Comparison of ENCODE assay signal across 8 mouse cellular contexts in genomic region chr17:24723122-24723880, GRCm38 (mm10). TPM values are rescaled to one million over a fixed set of nuclear protein-coding genes. Genes with fewer than 3 reads are reported as not detected.
DNase-seq lines count a peak whose midpoint lies in the region; ATAC-seq and TF ChIP-seq lines count a peak whose summit lies in the region.

No protein-coding gene starts in this region.

- H3K27ac ChIP-seq in heart, embryonic 13.5 days (replicated peaks): peak overlapping the region; percentile 92
- H3K27ac ChIP-seq in ES-E14 (ENCODE audit: insufficient read depth, low read depth, low read length, poor library complexity, severe bottlenecking): no peak overlapping the region
- peak overlapping the region; percentile 85 for H3K27ac ChIP-seq in forebrain, postnatal 0 days (ENCODE audit: low read depth, low read length)
- peak overlapping the region; percentile 52 for H3K27ac ChIP-seq in macrophage

- peaks cover 23% of the 10 kb centered on the region for H3K36me3 ChIP-seq in heart, embryonic 13.5 days
- H3K36me3 ChIP-seq in ES-E14 (ENCODE audit: control insufficient read depth, insufficient read depth, low read length, poor library complexity, severe bottlenecking) (peaks cover 26% of the 10 kb centered on the region), macrophage (ENCODE audit: inconsistent target) (peaks cover 5% of the 10 kb centered on the region; the same call in 1 of the 2 replicates)
- H3K36me3 ChIP-seq in forebrain, postnatal 0 days (ENCODE audit: insufficient read depth): peaks cover 14% of the 10 kb centered on the region

- no peak for TF ChIP-seq CTCF in forebrain, postnatal 0 days (IDR thresholded peaks at IDR 0.05; ENCODE audit: low read depth)

- in situ Hi-C loops in ES-E14 (cut with MboI; ENCODE audit: low sequenced_read_pairs in 2 of 2, unreplicated experiment in 2 of 2): no loop called here

- ATAC-seq in heart, embryonic 13.5 days (ENCODE audit: extremely low read depth, insufficient number of reproducible peaks, low FRiP score, low TSS enrichment): no peak
- ATAC-seq in forebrain, postnatal 0 days: no peak

- peaks cover 33% of the 10 kb centered on the region for H3K4me1 ChIP-seq in heart, embryonic 13.5 days
- peaks cover 0 to 8% of the 10 kb centered on the region in 2 experiments; a peak in 1 of 4 replicates for H3K4me1 ChIP-seq in ES-E14 (ENCODE audit: control insufficient read depth in 2 of 2, insufficient read depth in 2 of 2, low read length in 2 of 2, poor library complexity in 1 of 2)
- peaks cover 11% of the 10 kb centered on the region for H3K4me1 ChIP-seq in forebrain, postnatal 0 days (ENCODE audit: insufficient read depth)

- H3K9me3 ChIP-seq in heart, embryonic 13.5 days: no peaks in the 10 kb centered on the region
- H3K9me3 ChIP-seq in ES-E14 (ENCODE audit: control insufficient read depth, insufficient read depth, low read depth, low read length): no peaks in the 10 kb centered on the region
- H3K9me3 ChIP-seq in forebrain, postnatal 0 days (ENCODE audit: low read length): no peaks in the 10 kb centered on the region

- peak overlapping the region; percentile 97 for H3K9ac ChIP-seq in heart, embryonic 13.5 days
- H3K9ac ChIP-seq in ES-E14 (ENCODE audit: insufficient read depth, low read depth, low read length, poor library complexity, severe bottlenecking): peak overlapping the region; percentile 95
- H3K9ac ChIP-seq in forebrain, postnatal 0 days: peak overlapping the region; percentile 92

- H3K4me3 ChIP-seq in heart, embryonic 13.5 days: peak overlapping the region; percentile 93
- H3K4me3 ChIP-seq in ES-E14 (ENCODE audit: insufficient read depth in 1 of 2, low read depth in 1 of 2, low read length in 2 of 2, poor library complexity in 1 of 2, severe bottlenecking in 1 of 2) (peak overlapping the region; percentile 73 to 95), macrophage (ENCODE audit: inconsistent target) (peak overlapping the region; percentile 73)
- H3K4me3 ChIP-seq in forebrain, postnatal 0 days (ENCODE audit: low read depth, low read length): peak overlapping the region; percentile 87

- no peak for DNase-seq in heart, postnatal 4 days
- no peak for DNase-seq in ES-E14 (ENCODE audit: low read depth, low spot score)
- no peak for DNase-seq in forebrain, postnatal 0 days
- no peak for DNase-seq in thymus, postnatal 36 days
- no peak for DNase-seq in left cerebral cortex, adult 11 months (ENCODE audit: low spot score)
- DNase-seq in left cerebral cortex, adult 18-20 months (ENCODE audit: low spot score in 2 of 2): no peak

- 0 out of 2 replicates have a peak, but pooled peaks cover 2% of the 10 kb centered on the region for H3K27me3 ChIP-seq in heart, embryonic 13.5 days (replicated peaks)
- H3K27me3 ChIP-seq in forebrain, postnatal 0 days (ENCODE audit: insufficient read depth, low read length): no peaks in the 10 kb centered on the region

- peak overlapping the region; percentile 79 for H3K4me2 ChIP-seq in heart, embryonic 13.5 days
- peak overlapping the region; percentile 79 for H3K4me2 ChIP-seq in forebrain, postnatal 0 days (ENCODE audit: low read depth)

- peaks cover 49% of the 10 kb centered on the region for H3K79me2 ChIP-seq in macrophage (ENCODE audit: inconsistent target)

- WGBS in heart, embryonic 13.5 days: 1% methylated on average over 12 of the region's 12 CpGs
- whole genome bisulfite sequencing in forebrain, postnatal 0 days: 3% methylated on average over 12 of the region's 12 CpGs
- WGBS in macrophage (ENCODE audit: missing documents): 2% methylated on average over 12 of the region's 12 CpGs

TF ChIP-seq in ES-E14, 5 proteins besides CTCF, POLR2A, EP300 and RAD21:
- TF ChIP-seq HCFC1 (IDR thresholded peaks at IDR 0.05; ENCODE audit: borderline replicate concordance, insufficient read depth, low read length) (no peak), ZC3H11A (IDR thresholded peaks at IDR 0.05; ENCODE audit: borderline replicate concordance, low read depth, low read length) (no peak), ZNF384 (IDR thresholded peaks at IDR 0.05; ENCODE audit: low read depth, low read length) (no peak), CHD2 (IDR thresholded peaks at IDR 0.05; ENCODE audit: low read depth, low read length) (no peak), MAFK (IDR thresholded peaks at IDR 0.05; ENCODE audit: insufficient read depth, low read depth, low read length) (no peak)

RNA-seq across cellular contexts. Expression of gene Ndufb10, which starts 1.0 kb away (rescaled TPM):
- polyA plus RNA-seq in heart, embryonic 13.5 days (2015; fragmentation: Nextera tagmentation; extraction: Ambion mirVana): 344 and 399 TPM in 2 replicates
- 100 to 1,000 TPM; 684 to 725 TPM for total RNA-seq in heart, postnatal 4 days (2021)
- total RNA-seq in ES-E14 (2012; rRNA removed): 147 and 191 TPM in 2 replicates
- 151 and 199 TPM in 2 replicates for total RNA-seq in forebrain, postnatal 0 days (2014; rRNA removed)
- 312 and 351 TPM in 2 replicates for polyA plus RNA-seq in forebrain, postnatal 0 days (2015; fragmentation: Nextera tagmentation; extraction: Ambion mirVana)
- total RNA-seq in macrophage (2018; cell fraction: chromatin; rRNA removed): 10 to 100 TPM in 16 of 26 experiments, 1 to 10 TPM in 9, not detected in 1; 2.8 to 47.0 (median 13.3) TPM
- total RNA-seq in macrophage (2018; cell fraction: cytosol; rRNA removed): 100 to 1,000 TPM in 20 of 26 experiments, 10 to 100 TPM in 6; 88.8 to 161 (median 114) TPM
- total RNA-seq in macrophage (2018; cell fraction: nucleus; rRNA removed): 10 to 100 TPM; 13.9 to 49.7 (median 27.9) TPM
- 128 to 178 TPM (median 156 TPM) in 3 replicates for polyA plus RNA-seq in macrophage (2018)
- 100 to 1,000 TPM; 220 to 246 TPM for total RNA-seq in left cerebral cortex, adult 18-20 months (2021)

RNA-seq across cellular contexts. Expression of gene Rpl3l, which starts 4.3 kb away (rescaled TPM):
- polyA plus RNA-seq in heart, embryonic 13.5 days (2015; fragmentation: Nextera tagmentation; extraction: Ambion mirVana): 0.68 and 1.1 TPM in 2 replicates
- 10 to 100 TPM; 19.5 TPM for total RNA-seq in heart, postnatal 4 days (2021)
- 0.16 and 0.67 TPM in 2 replicates for total RNA-seq in ES-E14 (2012; rRNA removed)
- not detected in 2 replicates for total RNA-seq in forebrain, postnatal 0 days (2014; rRNA removed)
- 0.34 TPM in 1 of 2 replicates, not detected in the other for polyA plus RNA-seq in forebrain, postnatal 0 days (2015; fragmentation: Nextera tagmentation; extraction: Ambion mirVana)
- not detected for total RNA-seq in macrophage (2018; cell fraction: chromatin; rRNA removed)
- total RNA-seq in macrophage (2018; cell fraction: cytosol; rRNA removed): under 1 TPM in 3 of 26 experiments, not detected in 23; 0.17 to 0.22 (median 0.20) TPM
- under 1 TPM in 1 of 26 experiments, not detected in 25; 0.75 TPM for total RNA-seq in macrophage (2018; cell fraction: nucleus; rRNA removed)
- polyA plus RNA-seq in macrophage (2018): not detected in 3 replicates
- total RNA-seq in left cerebral cortex, adult 18-20 months (2021): under 1 TPM; 0.40 to 0.65 TPM

RNA-seq across cellular contexts. Expression of gene Rps2, which starts 5.4 kb away (rescaled TPM):
- polyA plus RNA-seq in heart, embryonic 13.5 days (2015; fragmentation: Nextera tagmentation; extraction: Ambion mirVana): 903 and 1,010 TPM in 2 replicates
- total RNA-seq in heart, postnatal 4 days (2021): 100 to 1,000 TPM; 734 to 782 TPM
- 3,495 and 3,661 TPM in 2 replicates for total RNA-seq in ES-E14 (2012; rRNA removed)
- total RNA-seq in forebrain, postnatal 0 days (2014; rRNA removed): 2,317 and 3,198 TPM in 2 replicates
- 884 and 936 TPM in 2 replicates for polyA plus RNA-seq in forebrain, postnatal 0 days (2015; fragmentation: Nextera tagmentation; extraction: Ambion mirVana)
- total RNA-seq in macrophage (2018; cell fraction: chromatin; rRNA removed): 100 to 1,000 TPM in 22 of 26 experiments, 10 to 100 TPM in 4; 81.2 to 406 (median 129) TPM
- 1,000 to 10,000 TPM in 13 of 26 experiments, 100 to 1,000 TPM in 13; 642 to 1,364 (median 989) TPM for total RNA-seq in macrophage (2018; cell fraction: cytosol; rRNA removed)
- total RNA-seq in macrophage (2018; cell fraction: nucleus; rRNA removed): 100 to 1,000 TPM; 194 to 490 (median 261) TPM
- 612 to 1,759 TPM (median 1,226 TPM) in 3 replicates for polyA plus RNA-seq in macrophage (2018)
- total RNA-seq in left cerebral cortex, adult 18-20 months (2021): 100 to 1,000 TPM; 268 to 301 TPM

RNA-seq across cellular contexts. Expression of gene Rnf151, which starts 5.4 kb away (rescaled TPM):
- polyA plus RNA-seq in heart, embryonic 13.5 days (2015; fragmentation: Nextera tagmentation; extraction: Ambion mirVana): not detected in 2 replicates
- not detected for total RNA-seq in heart, postnatal 4 days (2021)
- 0.71 and 0.95 TPM in 2 replicates for total RNA-seq in ES-E14 (2012; rRNA removed)
- 0.69 TPM in 1 of 2 replicates, not detected in the other for total RNA-seq in forebrain, postnatal 0 days (2014; rRNA removed)
- not detected in 2 replicates for polyA plus RNA-seq in forebrain, postnatal 0 days (2015; fragmentation: Nextera tagmentation; extraction: Ambion mirVana)
- total RNA-seq in macrophage (2018; cell fraction: chromatin; rRNA removed): 1 to 10 TPM in 1 of 26 experiments, under 1 TPM in 4, not detected in 21; 0.52 to 1.0 (median 0.70) TPM
- total RNA-seq in macrophage (2018; cell fraction: cytosol; rRNA removed): not detected
- total RNA-seq in macrophage (2018; cell fraction: nucleus; rRNA removed): 1 to 10 TPM in 2 of 26 experiments, under 1 TPM in 3, not detected in 21; 0.44 to 1.5 (median 0.57) TPM
- not detected in 3 replicates for polyA plus RNA-seq in macrophage (2018)
- total RNA-seq in left cerebral cortex, adult 18-20 months (2021): under 1 TPM in 1 of 2 experiments, not detected in 1; 0.56 TPM

RNA-seq across cellular contexts. Expression of gene Msrb1, which starts 13.1 kb away (rescaled TPM):
- polyA plus RNA-seq in heart, embryonic 13.5 days (2015; fragmentation: Nextera tagmentation; extraction: Ambion mirVana): 18.0 and 20.4 TPM in 2 replicates
- total RNA-seq in heart, postnatal 4 days (2021): 10 to 100 TPM; 74.4 to 83.3 TPM
- 23.5 and 30.2 TPM in 2 replicates for total RNA-seq in ES-E14 (2012; rRNA removed)
- total RNA-seq in forebrain, postnatal 0 days (2014; rRNA removed): 19.3 and 27.4 TPM in 2 replicates
- 28.4 and 28.6 TPM in 2 replicates for polyA plus RNA-seq in forebrain, postnatal 0 days (2015; fragmentation: Nextera tagmentation; extraction: Ambion mirVana)
- total RNA-seq in macrophage (2018; cell fraction: chromatin; rRNA removed): 10 to 100 TPM in 16 of 26 experiments, 1 to 10 TPM in 10; 3.1 to 37.9 (median 16.7) TPM
- total RNA-seq in macrophage (2018; cell fraction: cytosol; rRNA removed): 100 to 1,000 TPM; 180 to 290 (median 259) TPM
- 10 to 100 TPM; 22.8 to 94.0 (median 54.0) TPM for total RNA-seq in macrophage (2018; cell fraction: nucleus; rRNA removed)
- polyA plus RNA-seq in macrophage (2018): 145 to 266 TPM (median 156 TPM) in 3 replicates
- 10 to 100 TPM; 34.9 to 37.2 TPM for total RNA-seq in left cerebral cortex, adult 18-20 months (2021)

Comparison
In these comparisons a context has a peak if more than half of its experiments do, and no peak if none do; other contexts are left out.
1. RNA of gene Rpl3l, which starts 4.3 kb away (total RNA-seq): 19.5 TPM in heart, postnatal 4 days; 0.16 to 0.67 TPM in ES-E14, 0.40 to 0.65 TPM in left cerebral cortex, adult 18-20 months and not detected in forebrain, postnatal 0 days; every median in the first group is over 10 times any median in the second.
2. Peak in every context shown above with its lines, with median percentiles within 50 percentile points of each other: H3K4me3 ChIP-seq and H3K9ac ChIP-seq.